Mouse (Mus musculus) gastrocnemius, adult 8-10 months (tissue): ENCODE measurements around the gene Eqtn. TPM values are rescaled to one million over a fixed set of nuclear protein-coding genes. Genes with fewer than 3 reads are reported as not detected.

Source experiments
- DNase-seq, 2 experiments: peaks; one replicate each; pipeline ENCODE4 v3.0.0; 2022; ENCODE audit warnings: low spot score in 2 of 2
- total RNA-seq, 4 experiments: library from RNA; stranded (reverse); gene quantifications; 2 replicates each; pipeline ENCODE4 v1.2.4; 2022

Eqtn gene
- 1 to 10 TPM in 1 of 4 experiments, under 1 TPM in 3; 0.75 to 1.1 (median 0.84) TPM for total RNA-seq

- DNase-seq: no peak
Measured at GRCm38 (mm10) chr4:94928743-94929142, at the start of gene Eqtn. Eqtn (minus strand) TSS chr4:94928843.

- DNase-seq: no peak
Measured at GRCm38 (mm10) chr4:94973321-94973720, 44.7 kb upstream of the Eqtn start.

- DNase-seq: no peak
Measured at GRCm38 (mm10) chr4:94952773-94953172, 24.1 kb upstream of the Eqtn start.

- DNase-seq: no peak
Measured at GRCm38 (mm10) chr4:94941221-94941855, 12.7 kb upstream of the Eqtn start.

GRCm38 (mm10) chr4:94901780-94902179 lies 26.9 kb downstream of the Eqtn start:
- DNase-seq: no peak

- DNase-seq: no peak
Measured at GRCm38 (mm10) chr4:94900744-94901143, 27.9 kb downstream of the Eqtn start.

Other genes with a start within 250 kb of the Eqtn start
- gene Tek, start 189.6 kb downstream of the Eqtn start, total RNA-seq: 10 to 100 TPM in 2 of 4 experiments, 1 to 10 TPM in 2; 7.4 to 10.6 (median 9.3) TPM
- gene Mysm1, start 50.3 kb upstream of the Eqtn start, total RNA-seq: 10 to 100 TPM in 1 of 4 experiments, 1 to 10 TPM in 3; 3.9 to 10.2 (median 6.9) TPM
- gene Jun, start 123.4 kb upstream of the Eqtn start, total RNA-seq: 10 to 100 TPM; 43.7 to 85.1 (median 58.2) TPM